Mouse (Mus musculus) heart, adult 2 months (tissue): ENCODE data around the gene S1pr2. TPM values are rescaled to one million over a fixed set of nuclear protein-coding genes. Genes with fewer than 3 reads are reported as not detected.

Experiments
- DNase-seq, 2 experiments: peaks; one replicate each; pipeline ENCODE4 v3.0.0; 2021
- H3K27ac ChIP-seq: fragments of 200-600 bp; 2 replicates; pipeline ENCODE4 v1.8.1; 2022
- H3K27me3 ChIP-seq: fragments of 200-500 bp; 2 replicates; pipeline ENCODE4 v1.6.1; 2012; ENCODE audit warnings: mild to moderate bottlenecking, low read length, inconsistent platforms, mixed read lengths; ENCODE audit not compliant: control insufficient read depth, insufficient read depth
- H3K36me3 ChIP-seq: fragments of 200-500 bp; 2 replicates; pipeline ENCODE4 v1.6.1; 2012; ENCODE audit warnings: low read length, inconsistent platforms; ENCODE audit not compliant: control insufficient read depth, insufficient read depth
- H3K4me1 ChIP-seq: fragments of 200-500 bp; 2 replicates; pipeline ENCODE4 v1.6.1; 2011; ENCODE audit warnings: low read length; ENCODE audit not compliant: control insufficient read depth, insufficient read depth
- H3K4me3 ChIP-seq: fragments of 200-600 bp; 2 replicates; pipeline ENCODE4 v1.8.1; 2022
- H3K79me2 ChIP-seq: fragments of 200-500 bp; replicated peaks from 2 replicates; pipeline ENCODE4 v1.6.1; 2012; ENCODE audit warnings: mild to moderate bottlenecking, inconsistent platforms, low read length, moderate library complexity, mixed read lengths; ENCODE audit not compliant: control insufficient read depth, insufficient read depth
- H3K9ac ChIP-seq: fragments of 200-500 bp; 2 replicates; pipeline ENCODE4 v1.6.1; 2012; ENCODE audit warnings: low read depth, mild to moderate bottlenecking, control low read depth, inconsistent platforms, low read length, mixed read lengths
- CTCF ChIP-seq: fragments of 200-600 bp; IDR thresholded peaks from 2 replicates; pipeline ENCODE4 v1.8.1; 2022; ENCODE audit warnings: antibody characterized with exemption, mild to moderate bottlenecking, moderate library complexity
- EP300 ChIP-seq: fragments of 200-500 bp; IDR thresholded peaks from 2 replicates; pipeline ENCODE4 v1.6.1; 2011; ENCODE audit warnings: low read depth, low read length, control low read depth; ENCODE audit not compliant: insufficient read depth
- POLR2A ChIP-seq: fragments of 200-500 bp; IDR thresholded peaks from 2 replicates; pipeline ENCODE4 v1.6.1; 2011; ENCODE audit warnings: mild to moderate bottlenecking, low read depth, low read length, control low read depth; ENCODE audit not compliant: insufficient read depth
- WGBS: fragments of 180-500 bp; shearing (Covaris S2); methylation state at CpG from one replicate; pipeline ENCODE4 v1.1.7; 2018; 5-methylcytosine and 5-hydroxymethylcytosine counted together
- intact Hi-C: fragments of 180-260 bp; cut with DNase I; formaldehyde crosslinking; loops from one replicate; pipeline ENCODE4 v1.15.1; 2025
- polyA plus RNA-seq: library from polyadenylated mRNA; depleted of rRNA; stranded (reverse); fragments of >200 nt; gene quantifications from 2 replicates; pipeline ENCODE4 v1.2.3, GENCODE M21; 2012
- total RNA-seq, 2 experiments: library from RNA; stranded (reverse); gene quantifications; 2 replicates each; pipeline ENCODE4 v1.2.3; 2021

Gene S1pr2
- total and polyA plus RNA-seq, 3 experiments, result 2.8 to 4.2 (median 3.2) TPM

- Histone ChIP-seq H3K27ac (peak overlapping the region; percentile 78), H3K4me3 (peak overlapping the region; percentile 85), H3K9ac (peak overlapping the region; percentile 81), H3K27me3 (no peaks in the 10 kb centered on the region), H3K4me1 (peaks cover 2% of the 10 kb centered on the region), H3K36me3 (no peaks in the 10 kb centered on the region), H3K79me2 (peaks cover 2% of the 10 kb centered on the region; the same call in 1 of the 2 replicates)
- peak; percentile 63 for TF ChIP-seq CTCF
- TF ChIP-seq EP300, result peak; percentile 71; the same call in 1 of the 2 replicates
- peak; percentile 60 for TF ChIP-seq POLR2A
- peak; percentile 91 to 95 for DNase-seq
- WGBS, result under 1% methylated on average over 51 of the region's 51 CpGs
- intact Hi-C loops, result loop anchor here (1.0 kb wide), 1 partner anchor 24 kb away; the partner anchor contains the start of gene S1pr2
Observed at GRCm38 (mm10) chr9:20952520-20953227, 23.9 kb downstream of the S1pr2 start.

- Histone ChIP-seq H3K27ac (peak overlapping the region; percentile 78), H3K27me3 (no peaks in the 10 kb centered on the region), H3K36me3 (no peaks in the 10 kb centered on the region), H3K4me1 (peaks cover 2% of the 10 kb centered on the region), H3K4me3 (peak overlapping the region; percentile 85), H3K79me2 (peaks cover 2% of the 10 kb centered on the region; the same call in 1 of the 2 replicates), H3K9ac (peak overlapping the region; percentile 81)
- intact Hi-C loops, result no loop called here
- no peak for DNase-seq
- TF ChIP-seq EP300 (no peak), CTCF (no peak), POLR2A (no peak)
- 1% methylated on average over 17 of the region's 17 CpGs for WGBS
Observed at GRCm38 (mm10) chr9:20951966-20952519, 24.5 kb downstream of the S1pr2 start.

GRCm38 (mm10) chr9:20951441-20951840 is 25.1 kb downstream of the S1pr2 start:
- peaks cover 2% of the 10 kb centered on the region; the same call in 1 of the 2 replicates for H3K79me2 ChIP-seq
- H3K9ac ChIP-seq, result peak overlapping the region; percentile 81
- intact Hi-C loops, result no loop called here
- peaks cover 2% of the 10 kb centered on the region for H3K4me1 ChIP-seq
- no peak for TF ChIP-seq EP300
- TF ChIP-seq POLR2A, result no peak
- TF ChIP-seq CTCF, result no peak
- peak in 1 of 2 experiments; percentile 26 for DNase-seq
- H3K27ac ChIP-seq, result no peak overlapping the region
- 9% methylated on average over 14 of the region's 14 CpGs for WGBS
- H3K36me3 ChIP-seq, result no peaks in the 10 kb centered on the region
- no peaks in the 10 kb centered on the region for H3K27me3 ChIP-seq
- H3K4me3 ChIP-seq, result peak overlapping the region; percentile 85

- H3K79me2 ChIP-seq, result peaks cover 2% of the 10 kb centered on the region; the same call in 1 of the 2 replicates
- H3K4me3 ChIP-seq, result no peak overlapping the region
- no peak for DNase-seq
- no peaks in the 10 kb centered on the region for H3K36me3 ChIP-seq
- no peak for TF ChIP-seq CTCF
- H3K9ac ChIP-seq, result no peak overlapping the region
- peaks cover 2% of the 10 kb centered on the region for H3K4me1 ChIP-seq
- intact Hi-C loops, result no loop called here
- no peaks in the 10 kb centered on the region for H3K27me3 ChIP-seq
- no peak overlapping the region for H3K27ac ChIP-seq
Observed at GRCm38 (mm10) chr9:20950419-20950818, 26.2 kb downstream of the S1pr2 start.

- Histone ChIP-seq H3K36me3 (no peaks in the 10 kb centered on the region), H3K79me2 (peaks cover 4% of the 10 kb centered on the region), H3K27me3 (no peaks in the 10 kb centered on the region), H3K9ac (no peak overlapping the region), H3K27ac (no peak overlapping the region), H3K4me1 (no peaks in the 10 kb centered on the region; the same call in 1 of the 2 replicates), H3K4me3 (no peak overlapping the region)
- WGBS, result 69% methylated on average over 16 of the region's 16 CpGs
- no peak for DNase-seq
- TF ChIP-seq CTCF, result no peak
- no peak for TF ChIP-seq EP300
- no peak for TF ChIP-seq POLR2A
- intact Hi-C loops, result no loop called here
Observed at GRCm38 (mm10) chr9:20946066-20946880, 30.3 kb downstream of the S1pr2 start.

DNA sequence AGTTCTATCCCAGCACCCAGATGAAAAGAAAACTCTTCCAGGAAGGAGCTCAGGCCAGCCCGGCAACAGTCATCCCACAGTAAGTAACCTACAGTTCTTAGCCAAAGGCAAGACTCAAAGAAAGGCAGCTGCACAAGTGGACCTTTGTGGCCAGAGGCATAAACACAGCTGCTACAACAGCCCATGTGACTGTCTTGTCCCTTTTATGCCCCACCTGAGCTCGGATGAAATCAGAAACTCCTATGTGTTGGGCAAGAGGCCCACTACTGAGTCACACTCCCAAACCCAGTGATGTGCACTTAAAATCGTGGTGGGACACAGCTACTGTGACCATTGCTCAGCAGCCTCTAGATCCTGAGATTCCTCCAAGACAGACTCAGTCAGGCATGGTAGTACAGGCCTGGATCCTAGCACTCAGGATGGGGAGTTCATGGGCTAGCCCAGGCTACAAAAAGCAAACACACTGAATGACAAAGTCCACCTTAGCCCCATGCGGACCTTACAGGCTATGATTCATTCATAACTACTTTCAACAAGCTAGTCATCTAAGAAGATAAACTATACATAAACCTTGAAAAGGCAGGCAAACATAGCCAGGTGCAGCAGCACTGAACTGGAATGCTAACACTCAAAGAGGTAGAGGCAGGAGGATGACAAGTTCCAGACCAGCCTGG is 31.7 kb downstream of the S1pr2 start:
- TF ChIP-seq POLR2A (no peak), CTCF (no peak)
- Histone ChIP-seq H3K4me3 (no peak overlapping the region), H3K27ac (no peak overlapping the region), H3K79me2 (peaks cover 4% of the 10 kb centered on the region), H3K36me3 (no peaks in the 10 kb centered on the region), H3K9ac (no peak overlapping the region), H3K27me3 (no peaks in the 10 kb centered on the region), H3K4me1 (no peaks in the 10 kb centered on the region; the same call in 1 of the 2 replicates)
- intact Hi-C loops, result no loop called here
- WGBS, result 60% methylated on average over 4 of the region's 4 CpGs
- DNase-seq, result no peak
